Mouse (Mus musculus) gonadal fat pad, adult 2 months (tissue): ENCODE results near the gene Nfatc3. TPM values are rescaled to one million over a fixed set of nuclear protein-coding genes. Genes with fewer than 3 reads are reported as not detected.

Experiments used
- polyA plus RNA-seq: library from polyadenylated mRNA; depleted of rRNA; stranded (reverse); fragments of >200 nt; gene quantifications from 2 replicates; pipeline ENCODE4 v1.2.3, GENCODE M21; 2012; rRNA removed

Gene Nfatc3
- polyA plus RNA-seq, 1 experiment, result 26.6 TPM

Other genes starting within 250 kb of the Nfatc3 start
- 20.0 and 20.4 TPM in 2 replicates for gene Ranbp10, start 231.5 kb upstream of the Nfatc3 start, polyA plus RNA-seq
- gene Tsnaxip1, start 231.1 kb upstream of the Nfatc3 start, polyA plus RNA-seq, result 1.1 and 1.2 TPM in 2 replicates
- gene Cenpt, start 205.6 kb upstream of the Nfatc3 start, polyA plus RNA-seq, result 18.9 and 23.0 TPM in 2 replicates
- gene Thap11, start 203.7 kb upstream of the Nfatc3 start, polyA plus RNA-seq, result 44.3 and 46.8 TPM in 2 replicates
- 23.5 and 25.7 TPM in 2 replicates for gene Nutf2, start 198.3 kb upstream of the Nfatc3 start, polyA plus RNA-seq
- gene Edc4, start 178.0 kb upstream of the Nfatc3 start, polyA plus RNA-seq, result 54.3 and 63.5 TPM in 2 replicates
- 1.4 and 1.7 TPM in 2 replicates for gene Nrn1l, start 165.3 kb upstream of the Nfatc3 start, polyA plus RNA-seq
- gene Pskh1, start 158.4 kb upstream of the Nfatc3 start, polyA plus RNA-seq, result 47.8 and 51.9 TPM in 2 replicates
- 1.5 and 7.4 TPM in 2 replicates for gene Ctrl, start 125.0 kb upstream of the Nfatc3 start, polyA plus RNA-seq
- 69.8 and 91.4 TPM in 2 replicates for gene Psmb10, start 120.4 kb upstream of the Nfatc3 start, polyA plus RNA-seq
- 2.3 and 2.6 TPM in 2 replicates for gene Lcat, start 115.5 kb upstream of the Nfatc3 start, polyA plus RNA-seq
- 46.8 and 56.3 TPM in 2 replicates for gene Slc12a4, start 92.7 kb upstream of the Nfatc3 start, polyA plus RNA-seq
- 0.92 and 1.7 TPM in 2 replicates for gene Dpep3, start 79.4 kb upstream of the Nfatc3 start, polyA plus RNA-seq
- gene Dus2, start 67.5 kb upstream of the Nfatc3 start, polyA plus RNA-seq, result 14.5 and 14.6 TPM in 2 replicates
- gene Dpep2nb, start 52.9 kb upstream of the Nfatc3 start, polyA plus RNA-seq, result not detected in 2 replicates
- gene Ddx28, start 47.0 kb upstream of the Nfatc3 start, polyA plus RNA-seq, result 8.9 and 9.9 TPM in 2 replicates
- gene Esrp2, start 78.1 kb downstream of the Nfatc3 start, polyA plus RNA-seq, result 59.5 and 80.6 TPM in 2 replicates
- 21.4 and 23.4 TPM in 2 replicates for gene Pla2g15, start 91.6 kb downstream of the Nfatc3 start, polyA plus RNA-seq
- gene Slc7a6, start 110.0 kb downstream of the Nfatc3 start, polyA plus RNA-seq, result 18.3 and 24.9 TPM in 2 replicates
- gene Slc7a6os, start 152.1 kb downstream of the Nfatc3 start, polyA plus RNA-seq, result 12.0 and 14.8 TPM in 2 replicates
- gene Prmt7, start 152.1 kb downstream of the Nfatc3 start, polyA plus RNA-seq, result 27.2 and 34.0 TPM in 2 replicates